Mouse (Mus musculus) ES-E14 (cell line): ENCODE measurements at regions not wholly inside any gene's neighbourhood (a gene's known extent, or its start where the extent isn't known, plus 50 kb on each side); places are given as distances from the start of the nearest gene placed in this dataset.

Experiments
- HCFC1 ChIP-seq: IDR thresholded peaks from 2 replicates; pipeline ENCODE4 v1.6.1; 2012; ENCODE audit warnings: low read length, inconsistent platforms, borderline replicate concordance; ENCODE audit not compliant: insufficient read depth
- ZC3H11A ChIP-seq: IDR thresholded peaks from 2 replicates; pipeline ENCODE4 v1.6.1; 2012; ENCODE audit warnings: low read depth, mild to moderate bottlenecking, inconsistent platforms, low read length, borderline replicate concordance

- TF ChIP-seq ZC3H11A (no peak), HCFC1 (no peak)
Measured at GRCm38 (mm10) chr3:157472674-157473073, 61.3 kb upstream of the Zranb2 start.
